Mouse (Mus musculus): ENCODE data around the gene Serpinb6a. TPM values are rescaled to one million over a fixed set of nuclear protein-coding genes. Genes with fewer than 3 reads are reported as not detected.
A peak's percentile ranks its signal among the peaks of the same experiment; 100 is the strongest.

Serpinb6a gene
- polyA plus RNA-seq, 1 experiment from 2014 or later = 33.7 TPM

DNA sequence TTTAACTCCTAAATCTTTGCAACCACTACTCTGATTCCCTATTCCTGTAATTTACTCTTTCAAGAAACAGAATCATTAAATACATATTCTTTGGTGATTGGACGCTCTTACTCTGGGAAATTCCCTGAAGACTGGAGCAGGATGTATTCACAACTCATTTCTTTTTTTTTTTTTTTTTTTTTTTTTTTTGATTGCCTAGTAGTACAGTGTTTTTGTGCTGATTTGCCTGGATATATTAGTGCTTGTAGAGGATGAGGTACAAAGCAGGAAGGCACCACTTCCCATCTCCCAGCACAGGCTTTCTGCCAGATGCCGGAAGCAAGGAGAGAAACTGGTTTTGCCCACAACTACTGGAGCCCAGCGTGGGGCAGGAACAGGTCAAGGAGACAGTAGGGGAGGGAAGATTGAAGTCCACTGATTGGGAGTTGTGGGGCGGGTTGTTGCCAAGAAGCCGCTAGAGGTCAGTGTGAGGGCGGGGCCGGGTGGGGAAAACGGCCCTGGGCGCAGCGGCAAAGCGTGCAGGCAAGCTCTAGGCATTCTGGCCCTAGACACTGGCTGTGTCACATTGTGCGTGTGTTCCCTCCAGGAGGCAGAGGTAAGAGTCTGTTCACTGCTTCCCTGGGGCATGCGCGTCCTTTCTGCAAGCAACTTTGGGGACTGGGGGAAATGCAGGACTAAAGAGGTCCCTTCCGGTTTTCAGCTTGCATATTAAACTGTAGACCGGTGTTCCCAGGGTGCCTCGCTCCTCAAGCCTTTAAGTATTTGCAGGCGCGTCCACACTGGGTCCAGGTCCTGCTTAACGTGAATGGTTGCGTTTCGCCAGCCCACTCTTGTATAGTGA lies 38.2 kb downstream of the Serpinb6a start, which contains the start of gene Nqo2:
TSS of gene Nqo2 (plus strand) at position 482 of the 841 bp plus-strand sequence.
- peak; percentile 92 for ATAC-seq
- 2% methylated on average over 22 of the region's 22 CpGs for WGBS

DNA sequence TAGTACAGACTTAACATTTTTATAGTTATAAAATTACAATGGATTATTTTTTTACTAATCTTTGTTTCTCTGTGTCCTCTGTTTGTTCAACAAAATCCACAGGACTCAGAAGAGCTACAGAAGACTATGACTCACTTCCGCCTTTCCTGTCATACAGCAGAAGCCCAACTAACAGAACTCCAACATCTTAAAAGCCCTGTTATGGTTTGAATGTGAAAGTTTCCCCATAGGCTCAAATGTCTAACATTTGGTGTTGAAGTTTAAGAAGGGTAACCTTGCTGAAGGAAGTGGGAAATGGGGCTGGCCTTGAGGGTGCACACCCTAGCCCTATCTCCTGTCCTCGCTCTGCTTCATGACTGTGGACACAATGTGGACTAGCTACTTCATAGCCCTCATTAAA lies 42.8 kb downstream of the Serpinb6a start:
- WGBS = 96% methylated on average over 2 of the region's 2 CpGs
- Histone ChIP-seq H3K4me2 (ENCODE audit: low read length) (no peak overlapping the region), H3K27me3 (ENCODE audit: control insufficient read depth, insufficient read depth, low read depth, low read length) (no peaks in the 10 kb centered on the region), H3K27ac (ENCODE audit: low read length) (no peak overlapping the region), H3K9me3 (replicated peaks; ENCODE audit: control insufficient read depth, low read length, poor library complexity, severe bottlenecking) (no peaks in the 10 kb centered on the region), H3K36me3 (ENCODE audit: control insufficient read depth, insufficient read depth, low read length) (no peaks in the 10 kb centered on the region), H3K4me1 (ENCODE audit: control insufficient read depth, insufficient read depth, low read length) (no peaks in the 10 kb centered on the region), H3K9ac (ENCODE audit: low read depth, low read length) (no peak overlapping the region), H3K4me3 (ENCODE audit: low read depth, low read length) (no peak overlapping the region)
- ATAC-seq = no peak

More for the DNA sequence above, 38.2 kb downstream of the Serpinb6a start, which contains the start of gene Nqo2:
- H3K27me3 ChIP-seq (ENCODE audit: control insufficient read depth, insufficient read depth, low read depth, low read length) = no peaks in the 10 kb centered on the region
- peak within 1 kb of the TSS; percentile 86 for H3K4me2 ChIP-seq (ENCODE audit: low read length)
- H3K36me3 ChIP-seq (ENCODE audit: control insufficient read depth, insufficient read depth, low read length) = no peaks in the 10 kb centered on the region
- no peaks in the 10 kb centered on the region for H3K9me3 ChIP-seq (replicated peaks; ENCODE audit: control insufficient read depth, low read length, poor library complexity, severe bottlenecking)
- no peaks in the 10 kb centered on the region for H3K4me1 ChIP-seq (ENCODE audit: control insufficient read depth, insufficient read depth, low read length)
- peak within 1 kb of the TSS; percentile 78 for H3K27ac ChIP-seq (ENCODE audit: low read length)
- H3K4me3 ChIP-seq (ENCODE audit: low read depth, low read length) = peak within 1 kb of the TSS; percentile 54
- peak within 1 kb of the TSS; percentile 74 for H3K9ac ChIP-seq (ENCODE audit: low read depth, low read length)

DNA sequence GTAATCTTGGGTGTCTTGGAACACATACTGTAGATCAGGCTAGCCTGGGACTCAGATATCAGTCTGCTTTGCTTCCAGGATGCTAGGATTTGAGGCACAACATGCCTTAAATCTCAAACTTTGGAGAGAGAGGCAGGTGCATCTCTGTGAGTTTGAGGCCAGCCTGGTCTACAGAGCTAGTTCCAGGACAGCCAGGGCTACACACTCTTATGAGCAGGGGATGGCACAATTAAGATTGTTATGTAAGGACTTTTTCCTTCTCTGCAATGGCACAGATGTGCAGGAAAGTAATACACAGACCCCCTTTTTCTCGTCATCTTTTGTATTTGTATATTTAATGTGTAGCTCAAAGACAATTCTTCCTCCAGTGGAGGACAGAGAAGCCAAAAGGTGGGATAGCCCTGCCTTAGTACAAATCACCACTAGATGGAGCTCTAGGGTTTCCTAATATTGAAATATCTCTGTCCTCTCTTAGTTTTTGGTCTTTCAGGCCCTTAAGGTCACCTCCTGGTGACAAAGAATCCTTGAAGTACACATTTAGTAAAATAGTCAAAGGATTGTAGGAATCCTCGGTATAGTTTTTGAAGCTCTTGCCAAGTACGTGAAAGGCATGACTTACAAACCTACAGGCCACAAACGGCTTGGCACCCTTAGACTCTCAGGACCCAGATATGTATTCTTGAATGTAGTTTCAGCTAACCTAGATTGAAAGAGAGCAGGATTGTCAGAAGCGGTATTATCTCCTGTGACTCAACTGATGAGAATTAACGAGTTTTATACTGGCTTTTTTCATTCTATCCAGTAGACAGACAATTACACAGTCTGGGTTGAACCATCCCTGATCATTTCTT lies 45.8 kb downstream of the Serpinb6a start:
- peak; percentile 66 for ATAC-seq
- 37% methylated on average over 6 of the region's 6 CpGs for WGBS
- H3K27me3 ChIP-seq (ENCODE audit: control insufficient read depth, insufficient read depth, low read depth, low read length) = no peaks in the 10 kb centered on the region

DNA sequence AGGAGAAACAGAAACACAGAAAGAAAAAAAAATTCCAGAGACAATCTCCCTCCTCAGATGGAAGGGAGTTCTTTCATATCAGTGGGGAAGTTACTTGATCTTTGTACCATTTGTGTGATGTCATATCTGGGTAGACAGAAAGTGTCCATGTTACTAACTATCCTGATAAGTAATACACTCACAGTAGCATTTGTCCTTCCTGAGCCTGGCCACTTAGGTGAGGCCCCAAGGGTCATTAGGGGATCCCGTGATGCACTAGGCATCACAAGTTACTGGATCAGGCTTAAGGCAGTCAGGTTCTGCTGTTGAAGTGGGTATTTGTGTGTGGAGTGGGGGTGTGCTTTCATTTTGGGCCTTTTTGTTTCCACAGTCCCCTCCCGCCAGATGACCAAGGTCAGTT lies 49.6 kb downstream of the Serpinb6a start:
- Histone ChIP-seq H3K36me3 (ENCODE audit: control insufficient read depth, insufficient read depth, low read length) (no peaks in the 10 kb centered on the region), H3K27me3 (ENCODE audit: control insufficient read depth, insufficient read depth, low read depth, low read length) (no peaks in the 10 kb centered on the region), H3K9me3 (replicated peaks; ENCODE audit: control insufficient read depth, low read length, poor library complexity, severe bottlenecking) (no peaks in the 10 kb centered on the region), H3K4me1 (ENCODE audit: control insufficient read depth, insufficient read depth, low read length) (no peaks in the 10 kb centered on the region), H3K4me3 (ENCODE audit: low read depth, low read length) (no peak overlapping the region), H3K9ac (ENCODE audit: low read depth, low read length) (no peak overlapping the region), H3K27ac (ENCODE audit: low read length) (no peak overlapping the region), H3K4me2 (ENCODE audit: low read length) (no peak overlapping the region)
- WGBS = 74% methylated on average over 2 of the region's 2 CpGs
- ATAC-seq = no peak

More for the DNA sequence above, 45.8 kb downstream of the Serpinb6a start:
- Histone ChIP-seq H3K36me3 (ENCODE audit: control insufficient read depth, insufficient read depth, low read length) (no peaks in the 10 kb centered on the region), H3K4me1 (ENCODE audit: control insufficient read depth, insufficient read depth, low read length) (no peaks in the 10 kb centered on the region), H3K4me2 (ENCODE audit: low read length) (no peak overlapping the region), H3K27ac (ENCODE audit: low read length) (no peak overlapping the region), H3K4me3 (ENCODE audit: low read depth, low read length) (no peak overlapping the region), H3K9me3 (replicated peaks; ENCODE audit: control insufficient read depth, low read length, poor library complexity, severe bottlenecking) (no peaks in the 10 kb centered on the region), H3K9ac (ENCODE audit: low read depth, low read length) (no peak overlapping the region)

DNA sequence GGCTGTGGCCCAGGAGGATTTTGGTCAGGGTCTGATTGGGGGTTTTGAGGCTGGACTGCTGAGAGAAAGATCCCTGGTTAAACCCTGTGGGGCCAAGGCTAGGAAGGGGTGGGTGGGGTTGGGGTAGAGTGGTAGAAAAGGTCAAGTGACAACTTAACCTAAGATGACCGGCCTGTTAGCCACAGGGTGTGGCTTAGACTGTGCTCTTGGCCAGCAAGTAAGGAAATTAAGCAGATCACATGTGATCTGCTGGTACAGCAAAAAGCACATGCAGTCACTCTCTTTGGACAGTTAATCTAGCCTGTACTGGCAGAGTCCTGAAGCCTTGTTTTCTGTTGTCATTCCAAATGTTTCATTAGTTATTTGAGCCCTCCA lies 50.5 kb downstream of the Serpinb6a start:
- H3K4me1 ChIP-seq (ENCODE audit: control insufficient read depth, insufficient read depth, low read length) = no peaks in the 10 kb centered on the region
- no peak overlapping the region for H3K9ac ChIP-seq (ENCODE audit: low read depth, low read length)
- no peaks in the 10 kb centered on the region for H3K36me3 ChIP-seq (ENCODE audit: control insufficient read depth, insufficient read depth, low read length)
- WGBS = 63% methylated on average over 1 of the region's 1 CpGs
- no peak overlapping the region for H3K4me3 ChIP-seq (ENCODE audit: low read depth, low read length)
- no peak for ATAC-seq
- no peaks in the 10 kb centered on the region for H3K9me3 ChIP-seq (replicated peaks; ENCODE audit: control insufficient read depth, low read length, poor library complexity, severe bottlenecking)
- H3K27me3 ChIP-seq (ENCODE audit: control insufficient read depth, insufficient read depth, low read depth, low read length) = no peaks in the 10 kb centered on the region
- H3K4me2 ChIP-seq (ENCODE audit: low read length) = no peak overlapping the region
- no peak overlapping the region for H3K27ac ChIP-seq (ENCODE audit: low read length)

DNA sequence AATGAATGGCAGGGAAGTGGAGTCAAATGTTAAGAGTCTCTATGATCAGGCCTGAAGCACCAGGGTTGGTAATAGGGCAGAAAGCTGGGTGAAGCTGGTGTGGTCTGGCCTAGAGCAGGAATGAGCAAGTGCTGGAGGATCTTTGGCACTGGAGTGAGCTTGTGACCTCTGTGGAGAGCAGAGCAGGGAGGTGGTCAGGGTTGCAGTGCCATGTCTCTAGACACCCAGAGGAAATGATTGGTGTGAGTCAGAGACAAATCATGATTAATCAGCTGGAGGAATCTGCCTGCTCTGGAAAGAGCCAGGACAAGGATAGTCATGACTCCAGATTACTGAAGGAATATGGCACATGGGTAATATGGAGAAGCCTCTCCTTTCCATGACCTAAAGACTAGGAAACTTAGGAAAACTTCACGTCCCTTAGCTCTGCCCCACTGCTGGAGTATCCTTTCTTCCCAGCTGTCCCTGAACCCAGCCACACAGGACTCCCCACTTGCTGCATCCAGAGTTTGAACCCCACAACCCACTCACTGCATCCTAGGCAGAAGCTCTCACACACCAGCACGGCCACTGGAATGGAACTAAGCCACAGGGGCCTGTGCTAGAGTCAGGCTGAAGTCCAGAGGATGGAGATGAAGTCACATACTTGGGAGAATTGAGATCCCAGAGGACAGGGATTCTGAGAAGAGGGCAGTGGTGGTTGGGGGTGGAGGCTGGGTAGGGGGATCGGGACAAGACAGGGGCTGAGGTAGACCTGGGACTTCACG lies 51.1 kb downstream of the Serpinb6a start:
- H3K27me3 ChIP-seq (ENCODE audit: control insufficient read depth, insufficient read depth, low read depth, low read length) = no peaks in the 10 kb centered on the region
- no peaks in the 10 kb centered on the region for H3K36me3 ChIP-seq (ENCODE audit: control insufficient read depth, insufficient read depth, low read length)
- H3K27ac ChIP-seq (ENCODE audit: low read length) = no peak overlapping the region
- no peak overlapping the region for H3K4me2 ChIP-seq (ENCODE audit: low read length)
- no peaks in the 10 kb centered on the region for H3K4me1 ChIP-seq (ENCODE audit: control insufficient read depth, insufficient read depth, low read length)
- WGBS = 85% methylated on average over 4 of the region's 4 CpGs
- H3K9me3 ChIP-seq (replicated peaks; ENCODE audit: control insufficient read depth, low read length, poor library complexity, severe bottlenecking) = no peaks in the 10 kb centered on the region
- H3K9ac ChIP-seq (ENCODE audit: low read depth, low read length) = no peak overlapping the region
- ATAC-seq = no peak
- no peak overlapping the region for H3K4me3 ChIP-seq (ENCODE audit: low read depth, low read length)

DNA sequence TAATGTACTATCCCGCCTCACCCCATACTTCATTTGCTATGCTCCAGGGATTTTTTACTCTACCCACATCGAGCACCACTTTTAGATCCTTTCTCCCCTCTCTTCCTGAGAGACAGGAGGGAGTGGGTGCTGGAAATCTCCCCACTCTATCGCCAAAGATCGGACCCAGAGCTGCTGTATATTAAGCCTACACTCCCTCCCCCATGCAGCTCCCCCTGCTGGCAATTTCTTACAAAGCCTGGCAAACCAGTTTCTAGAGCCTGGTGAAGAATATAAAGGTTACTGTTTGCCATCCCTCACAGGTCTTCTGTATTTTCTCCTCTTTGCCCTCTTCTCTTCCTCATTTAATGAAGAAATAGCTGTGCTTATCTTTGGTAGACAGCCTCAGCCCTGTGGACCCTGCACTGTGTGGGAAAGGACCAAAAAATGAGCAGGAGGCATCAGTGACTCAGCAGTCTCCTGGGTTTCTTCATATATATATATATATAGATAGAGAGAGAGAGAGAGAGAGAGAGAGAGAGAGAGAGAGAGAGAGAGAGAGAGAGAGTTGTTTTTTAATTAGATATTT lies 60.3 kb downstream of the Serpinb6a start:
- Histone ChIP-seq H3K27me3 (ENCODE audit: control insufficient read depth, insufficient read depth, low read depth, low read length) (no peaks in the 10 kb centered on the region), H3K4me2 (ENCODE audit: low read length) (no peak overlapping the region)
- WGBS = 46% methylated on average over 4 of the region's 4 CpGs

DNA sequence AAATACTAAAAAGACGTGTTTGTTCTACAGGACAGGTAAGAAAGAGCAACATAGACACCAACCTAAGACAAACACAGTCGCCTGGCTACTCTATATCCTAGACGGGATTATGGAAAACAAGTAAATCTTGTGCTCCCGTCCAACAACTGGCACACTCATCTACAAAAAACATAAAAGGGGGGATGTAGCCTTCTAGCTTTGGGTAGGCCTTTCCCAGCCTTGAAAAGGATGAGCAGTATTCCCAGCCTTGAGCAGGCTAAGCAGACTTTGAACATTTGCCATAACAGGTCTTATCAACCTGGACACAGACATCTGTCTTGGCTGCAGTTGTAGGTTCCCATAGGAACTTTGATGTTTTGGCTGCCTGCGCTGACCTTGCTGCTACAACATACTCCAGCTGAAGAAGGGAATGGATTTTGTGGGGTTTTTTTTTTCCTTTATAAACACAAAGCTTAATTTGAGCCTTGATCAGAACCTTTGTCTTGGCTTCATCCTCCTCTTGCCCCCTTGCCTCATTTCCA lies 61.2 kb downstream of the Serpinb6a start:
- Histone ChIP-seq H3K36me3 (ENCODE audit: control insufficient read depth, insufficient read depth, low read length) (no peaks in the 10 kb centered on the region), H3K4me2 (ENCODE audit: low read length) (no peak overlapping the region), H3K9ac (ENCODE audit: low read depth, low read length) (no peak overlapping the region), H3K4me1 (ENCODE audit: control insufficient read depth, insufficient read depth, low read length) (peaks cover under 1% of the 10 kb centered on the region; the same call in 1 of the 2 replicates), H3K9me3 (replicated peaks; ENCODE audit: control insufficient read depth, low read length, poor library complexity, severe bottlenecking) (no peaks in the 10 kb centered on the region), H3K27ac (ENCODE audit: low read length) (no peak overlapping the region), H3K4me3 (ENCODE audit: low read depth, low read length) (no peak overlapping the region), H3K27me3 (ENCODE audit: control insufficient read depth, insufficient read depth, low read depth, low read length) (no peaks in the 10 kb centered on the region)
- 84% methylated on average over 5 of the region's 5 CpGs for WGBS
- ATAC-seq = no peak

More for the DNA sequence above, 60.3 kb downstream of the Serpinb6a start:
- H3K4me1 ChIP-seq (ENCODE audit: control insufficient read depth, insufficient read depth, low read length) = no peaks in the 10 kb centered on the region
- H3K9ac ChIP-seq (ENCODE audit: low read depth, low read length) = no peak overlapping the region
- no peak for ATAC-seq
- H3K36me3 ChIP-seq (ENCODE audit: control insufficient read depth, insufficient read depth, low read length) = no peaks in the 10 kb centered on the region
- no peak overlapping the region for H3K4me3 ChIP-seq (ENCODE audit: low read depth, low read length)
- no peak overlapping the region for H3K27ac ChIP-seq (ENCODE audit: low read length)
- H3K9me3 ChIP-seq (replicated peaks; ENCODE audit: control insufficient read depth, low read length, poor library complexity, severe bottlenecking) = no peaks in the 10 kb centered on the region

Measured in midbrain, embryonic 16.5 days (tissue).